Mouse (Mus musculus) neural tube, embryonic 10.5 days (tissue): ENCODE data around the gene Rsl1d1.
"Not testable (repeated sequence)": the region's sequence is repeated elsewhere in the genome, so short reads cannot be mapped to it uniquely, and the experiment has no call there.

ENCODE experiments used
- DNase-seq: peaks from one replicate; pipeline ENCODE4 v3.0.0-alpha.2; 2017; ENCODE audit warnings: low spot score; ENCODE audit errors: extremely low spot score

Gene Rsl1d1

DNA sequence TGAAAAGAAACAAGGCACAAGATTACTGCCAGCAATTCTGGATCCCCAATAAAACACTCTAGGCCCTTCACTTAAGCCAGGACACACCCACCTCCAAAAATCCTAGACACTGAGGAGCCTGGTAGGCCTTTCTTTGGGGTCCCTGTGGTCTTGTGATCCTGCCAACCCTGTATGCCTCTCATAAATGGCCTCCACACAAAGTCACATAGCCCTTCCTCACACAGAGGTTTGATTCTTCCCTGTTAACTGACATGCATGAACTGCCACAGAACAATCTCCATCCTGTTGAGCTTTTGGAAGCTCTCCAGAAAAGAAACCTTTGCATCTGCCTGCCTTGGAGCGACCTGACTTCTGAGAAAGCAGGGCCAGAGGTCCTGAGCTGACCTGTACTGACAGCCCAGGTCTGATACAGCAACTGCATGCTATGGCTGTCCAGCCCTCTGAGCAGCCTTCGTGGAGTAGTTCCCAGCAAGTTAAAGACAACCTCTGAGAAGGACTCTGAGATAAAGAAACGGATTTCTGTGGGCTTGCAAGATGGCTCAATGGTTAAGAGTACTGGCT lies 38.4 kb downstream of the Rsl1d1 start:
- no peak for DNase-seq

DNA sequence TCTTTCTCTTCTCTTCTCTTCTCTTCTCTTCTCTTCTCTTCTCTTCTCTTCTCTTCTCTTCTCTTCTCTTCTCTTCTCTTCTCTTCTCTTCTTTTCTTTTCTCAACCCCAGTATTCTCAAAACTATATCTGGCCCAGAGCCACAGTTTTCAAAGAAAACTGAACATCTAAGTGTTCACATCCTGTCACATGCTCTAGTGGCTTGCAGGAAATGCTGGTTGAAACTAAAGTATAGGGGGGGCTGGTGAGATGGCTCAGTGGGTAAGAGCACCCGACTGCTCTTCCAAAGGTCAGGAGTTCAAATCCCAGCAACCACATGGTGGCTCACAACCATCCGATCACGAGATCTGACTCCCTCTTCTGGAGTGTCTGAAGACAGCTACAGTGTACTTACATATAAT lies 45.4 kb downstream of the Rsl1d1 start:
- DNase-seq = not testable (repeated sequence)

DNA sequence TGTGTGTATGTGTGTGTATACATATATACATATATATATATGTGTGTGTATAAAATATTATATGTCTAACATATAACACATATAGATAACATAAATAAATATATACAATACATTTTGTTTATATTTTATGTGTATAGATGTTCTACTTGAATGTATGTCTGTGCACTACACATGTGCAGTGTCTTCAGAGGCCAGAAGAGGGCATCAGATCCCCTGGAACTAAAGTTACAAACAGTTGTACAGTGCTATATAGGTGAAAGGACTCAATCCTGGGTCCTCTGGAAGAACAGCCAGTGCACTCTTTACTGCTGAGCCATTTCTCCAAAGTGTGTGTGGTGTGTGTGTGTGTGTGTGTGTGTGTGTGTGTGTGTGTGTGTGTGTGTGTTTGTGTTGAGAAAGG lies 48.6 kb downstream of the Rsl1d1 start:
- DNase-seq = no peak

DNA sequence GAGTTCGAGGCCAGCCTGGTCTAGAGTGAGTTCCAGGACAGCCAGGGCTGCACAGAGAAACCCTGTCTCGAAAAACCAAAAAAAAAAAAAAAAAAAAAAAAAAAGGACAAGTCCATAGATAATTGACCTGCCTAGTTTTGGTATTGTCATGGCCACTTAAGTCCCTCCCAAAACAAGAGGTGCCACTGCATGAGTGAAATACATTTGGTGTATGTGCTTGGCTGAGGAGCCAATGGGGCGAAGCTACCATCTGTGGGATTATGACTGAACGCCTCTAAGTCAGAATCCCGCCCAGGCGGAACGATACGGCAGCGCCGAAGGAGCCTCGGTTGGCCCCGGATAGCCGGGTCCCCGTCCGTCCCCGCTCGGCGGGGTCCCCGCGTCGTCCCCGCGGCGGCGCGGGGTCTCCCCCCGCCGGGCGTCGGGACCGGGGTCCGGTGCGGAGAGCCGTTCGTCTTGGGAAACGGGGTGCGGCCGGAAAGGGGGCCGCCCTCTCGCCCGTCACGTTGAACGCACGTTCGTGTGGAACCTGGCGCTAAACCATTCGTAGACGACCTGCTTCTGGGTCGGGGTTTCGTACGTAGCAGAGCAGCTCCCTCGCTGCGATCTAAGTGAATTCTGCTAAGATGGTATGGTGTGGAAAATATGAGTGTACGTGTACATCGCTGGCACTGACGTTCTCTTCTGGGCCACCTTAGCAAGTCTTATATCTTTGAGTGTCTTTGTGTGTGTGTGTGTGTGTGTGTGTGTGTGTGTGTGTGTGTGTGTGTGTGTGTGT lies 59.2 kb downstream of the Rsl1d1 start:
- DNase-seq = not testable (repeated sequence)
